Mouse (Mus musculus) spleen, adult 12 weeks (tissue): ENCODE results near the gene Bahcc1.

Source experiments
- DNase-seq: peaks from one replicate; pipeline ENCODE4 v3.0.0; 2022; ENCODE audit warnings: low spot score

Gene Bahcc1

DNA sequence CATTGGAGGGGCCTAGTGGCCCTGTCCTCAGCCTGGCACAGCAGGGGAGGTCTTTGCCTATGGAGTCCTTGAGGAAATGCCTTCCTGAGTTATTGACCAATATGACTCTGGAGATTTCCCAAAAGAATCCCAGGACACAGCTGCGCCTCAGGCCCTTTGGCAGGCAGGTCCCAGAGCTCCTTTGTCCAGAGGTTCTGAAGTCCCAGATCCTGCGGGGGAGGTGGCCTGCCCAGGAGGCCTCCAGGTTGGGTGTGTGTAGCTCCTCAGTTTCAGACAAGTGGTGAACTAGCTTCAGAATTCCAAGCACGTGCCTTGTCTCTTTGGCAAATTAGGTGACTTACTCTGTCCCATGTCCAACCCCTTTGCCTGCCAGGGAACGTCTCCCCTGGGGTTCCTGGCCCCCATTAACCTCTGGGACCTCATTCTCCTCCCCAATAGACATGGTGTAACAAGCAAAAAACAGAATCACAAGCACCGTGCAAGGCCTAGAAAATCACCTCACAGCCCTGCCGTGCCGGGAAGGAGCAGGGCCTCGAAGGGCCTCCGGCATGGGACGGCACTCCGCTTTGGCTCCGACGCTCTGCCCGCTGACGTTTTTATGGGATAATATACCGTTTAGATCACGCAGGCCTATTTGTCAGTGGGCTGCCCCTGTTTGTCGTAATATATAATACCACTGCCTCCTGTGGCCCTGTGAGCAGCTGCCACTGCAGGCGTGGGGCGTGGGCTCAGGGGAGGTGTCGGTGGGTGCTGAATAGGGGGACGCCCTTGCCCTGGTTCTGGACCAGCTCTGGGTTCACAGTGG lies 10.2 kb downstream of the Bahcc1 start:
- DNase-seq = no peak

DNA sequence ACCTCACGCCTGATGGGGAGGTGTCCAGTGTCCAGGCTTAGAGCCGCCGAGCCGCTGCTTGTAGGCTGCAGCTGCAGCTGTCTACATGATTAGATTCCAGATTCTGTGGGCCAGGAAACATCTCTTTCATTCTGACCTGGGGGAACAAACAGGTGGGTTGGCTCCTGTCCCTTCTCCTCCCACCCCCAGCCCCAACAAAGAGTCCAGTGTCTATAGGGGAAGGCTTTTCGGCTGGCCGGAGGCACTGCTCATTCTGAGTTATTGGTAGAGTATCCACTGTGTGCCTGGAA lies 10.7 kb downstream of the Bahcc1 start:
- DNase-seq = no peak

DNA sequence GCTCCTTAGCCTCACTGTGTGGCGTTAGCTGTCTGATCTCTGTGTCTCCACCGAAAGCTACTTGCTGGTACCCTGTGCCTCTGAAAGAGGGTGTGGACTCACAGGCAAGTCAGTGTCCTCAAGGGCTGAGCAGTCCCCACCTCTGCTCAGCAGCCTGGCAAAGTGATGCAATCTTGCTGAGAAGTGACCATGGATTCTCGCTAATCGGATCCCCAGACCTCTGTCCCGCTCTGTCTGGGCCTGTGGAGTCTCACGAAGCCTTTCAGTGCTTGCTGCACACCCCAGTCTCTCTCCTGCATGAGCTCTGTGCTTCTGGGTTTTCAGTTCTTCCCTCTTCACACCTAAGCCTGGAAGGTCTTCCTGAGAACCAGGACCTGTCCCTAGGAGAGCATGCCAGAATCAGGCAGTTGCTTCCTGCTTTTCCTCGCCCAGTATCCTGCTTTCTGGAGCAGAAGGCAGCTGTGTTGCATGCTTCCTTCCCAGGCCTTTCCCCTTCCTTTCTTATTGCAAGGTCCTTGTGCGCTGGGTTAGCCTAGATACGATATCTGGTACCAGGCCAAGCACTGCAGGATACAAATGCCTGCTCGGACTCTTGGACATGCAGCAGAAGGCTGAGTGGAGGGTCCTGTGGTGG lies 15.5 kb downstream of the Bahcc1 start:
- DNase-seq = no peak

DNA sequence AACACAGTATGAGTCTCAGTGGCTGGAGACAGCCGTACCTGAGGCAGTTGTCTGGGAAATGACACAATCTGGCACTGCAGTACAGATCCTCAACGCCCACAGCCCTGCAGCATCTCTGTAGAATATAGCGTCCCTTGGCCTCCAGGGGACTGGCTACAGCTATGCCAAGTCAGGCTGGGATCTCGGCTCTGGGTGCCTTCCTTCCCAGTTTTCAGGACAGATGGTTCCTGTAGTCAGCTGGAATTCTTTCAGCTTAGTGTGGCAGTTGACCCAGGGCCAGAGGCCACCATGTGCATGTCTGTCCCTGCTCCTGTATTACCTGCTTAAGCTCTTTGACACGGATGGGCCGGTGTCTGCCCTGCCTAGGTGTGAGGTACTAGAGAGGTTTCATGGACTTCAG lies 16.2 kb downstream of the Bahcc1 start:
- no peak for DNase-seq

DNA sequence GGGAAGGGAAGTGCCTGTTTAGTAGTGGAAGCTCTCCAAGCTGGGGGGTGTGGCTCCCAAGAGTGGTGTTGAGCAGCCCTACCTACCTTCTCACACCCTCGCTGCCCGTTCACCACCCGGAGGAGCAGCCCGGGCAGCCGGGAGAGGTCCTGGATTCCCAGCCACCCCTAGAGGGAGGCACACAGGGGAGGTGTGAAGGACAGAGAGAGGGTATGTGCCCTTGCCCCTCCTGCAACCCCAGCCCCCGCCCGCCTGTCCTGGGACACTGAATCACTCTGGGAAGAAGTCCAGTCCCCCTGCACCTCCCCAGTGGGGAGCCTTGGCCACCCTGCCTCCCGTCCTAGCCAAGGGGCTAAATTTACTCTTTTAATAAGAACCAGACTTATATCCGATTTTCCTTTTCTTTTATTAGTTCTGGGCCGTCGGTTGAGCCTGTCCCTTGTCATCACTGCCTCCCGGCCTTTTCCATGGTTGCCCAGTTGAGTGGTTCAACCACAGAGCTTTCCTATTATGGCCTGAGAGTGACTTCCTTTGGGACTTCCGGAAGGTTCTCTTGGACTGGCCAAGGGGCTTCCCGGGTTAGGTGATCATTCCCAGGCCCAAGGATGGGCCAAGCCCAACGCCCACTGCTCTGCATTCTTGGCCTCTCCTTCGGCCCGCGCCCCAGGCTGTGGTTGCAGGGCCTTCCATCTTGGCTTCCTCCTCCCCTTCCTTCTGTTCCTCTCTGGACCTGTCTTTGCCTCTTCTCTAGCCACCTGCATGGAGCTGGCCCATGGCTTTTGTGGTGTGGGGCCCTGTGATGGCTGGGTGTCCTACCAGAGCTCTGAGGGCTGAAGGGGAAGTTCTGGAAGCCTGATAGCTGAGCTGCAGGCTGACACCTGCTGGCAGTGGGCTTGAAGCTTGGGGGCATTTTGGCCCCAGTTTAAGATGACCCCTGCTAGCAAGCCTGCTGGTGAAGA lies 18.5 kb downstream of the Bahcc1 start:
- DNase-seq = no peak

DNA sequence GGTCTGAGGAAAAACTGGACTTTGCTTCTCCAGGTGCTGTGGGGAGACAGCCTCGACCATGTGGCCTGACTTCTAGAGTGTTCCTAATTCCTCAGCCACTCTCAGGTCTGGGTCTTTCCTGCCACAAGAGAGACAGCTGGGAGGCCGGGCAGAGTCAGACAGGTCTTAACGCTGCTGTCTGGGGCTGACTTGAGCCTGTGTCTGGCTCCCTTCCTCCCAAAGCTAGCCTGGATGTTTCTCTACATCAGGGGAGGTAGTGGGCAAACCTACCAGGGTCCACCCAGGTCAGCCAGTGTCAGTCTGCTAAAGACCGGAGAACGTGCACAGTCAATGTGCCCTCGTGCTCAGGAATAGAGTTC lies 19.2 kb downstream of the Bahcc1 start:
- no peak for DNase-seq

DNA sequence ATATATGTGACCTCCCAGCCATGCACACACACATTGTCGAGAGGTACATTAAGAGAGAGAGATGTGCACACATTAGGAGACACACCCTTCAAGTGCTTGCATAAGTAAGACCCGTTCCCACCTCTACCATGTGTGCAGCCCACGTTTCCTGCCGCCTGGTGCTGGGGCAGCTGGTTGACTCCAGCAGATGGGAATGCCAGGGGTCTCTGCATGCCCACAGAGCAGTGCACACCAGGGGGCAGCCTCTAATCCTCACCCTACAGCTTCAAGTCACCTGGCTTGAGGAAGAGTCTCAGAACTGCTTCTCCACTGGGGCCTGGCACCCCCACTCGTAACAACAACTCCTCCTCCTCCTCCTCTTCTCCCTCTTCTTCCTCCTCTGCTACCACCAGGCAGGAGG lies 19.7 kb downstream of the Bahcc1 start:
- no peak for DNase-seq

DNA sequence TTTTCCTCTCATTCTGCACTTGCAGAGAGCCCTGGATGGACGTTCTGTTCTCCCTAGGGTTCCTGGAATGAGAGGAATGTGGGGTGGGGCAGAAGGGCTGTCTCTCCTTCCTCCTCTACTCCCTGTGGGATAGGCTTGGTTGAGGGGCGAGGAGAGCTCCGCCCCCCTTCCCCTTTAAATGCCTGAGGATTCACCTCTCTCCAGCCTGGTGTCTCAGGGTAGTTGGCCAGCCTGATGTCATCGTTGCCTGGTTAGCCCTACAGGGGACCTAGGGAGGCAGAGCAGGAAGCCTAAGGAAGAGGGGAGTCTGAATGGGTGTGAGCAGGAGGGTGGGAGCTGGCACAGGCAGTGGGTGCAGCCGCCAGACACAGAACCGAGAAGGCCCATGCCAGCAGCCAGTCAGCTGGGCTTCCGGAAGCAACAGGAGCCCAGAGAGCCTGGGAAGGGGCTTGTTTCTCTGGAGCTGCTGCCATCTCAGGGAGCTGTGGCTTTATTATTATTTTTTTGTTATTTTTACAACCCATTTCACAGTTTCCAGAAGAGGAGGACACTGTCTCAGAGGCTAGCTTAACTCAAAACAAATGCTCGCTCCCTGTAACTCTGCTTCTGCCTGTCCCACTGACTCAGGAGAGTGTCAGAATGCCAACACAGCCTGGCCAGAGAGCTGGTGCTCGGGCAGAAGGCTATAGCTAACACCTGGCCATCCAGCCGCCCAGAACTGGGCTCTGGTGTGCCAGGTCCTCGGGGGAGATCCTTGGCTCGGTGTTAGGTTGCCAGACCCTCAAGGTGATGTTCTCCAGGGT lies 20.3 kb downstream of the Bahcc1 start:
- DNase-seq = no peak

DNA sequence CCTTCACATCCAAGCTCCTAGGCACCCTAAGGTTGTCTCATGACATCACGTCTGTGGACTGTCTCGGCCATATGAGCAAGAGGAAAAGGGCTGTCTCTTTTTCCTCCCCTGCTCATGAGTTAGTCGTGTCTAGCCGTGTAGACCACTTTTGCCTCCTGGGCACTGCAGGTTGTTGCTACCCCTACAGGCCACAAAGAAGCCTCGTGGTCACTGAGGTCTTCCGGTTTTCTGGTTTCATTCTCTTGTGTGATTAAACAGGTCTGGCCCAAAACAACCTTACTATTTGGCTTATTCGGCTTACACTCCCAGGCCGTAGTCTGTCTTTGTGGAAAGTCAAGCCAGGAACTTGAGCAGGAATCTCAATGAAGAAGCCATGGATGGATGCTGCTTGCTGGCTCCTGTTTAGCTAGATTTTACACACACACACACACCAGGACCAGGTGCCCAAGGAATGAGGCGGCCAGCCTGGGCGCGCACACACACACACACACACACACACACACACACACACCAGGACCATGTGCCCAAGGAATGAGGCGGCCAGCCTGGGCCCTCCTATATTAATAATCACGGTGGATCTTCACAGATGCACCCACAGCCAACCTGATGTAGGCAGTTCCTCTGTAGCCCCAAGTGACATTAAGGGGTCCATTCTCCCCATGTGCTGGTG lies 21.0 kb downstream of the Bahcc1 start:
- DNase-seq = no peak

DNA sequence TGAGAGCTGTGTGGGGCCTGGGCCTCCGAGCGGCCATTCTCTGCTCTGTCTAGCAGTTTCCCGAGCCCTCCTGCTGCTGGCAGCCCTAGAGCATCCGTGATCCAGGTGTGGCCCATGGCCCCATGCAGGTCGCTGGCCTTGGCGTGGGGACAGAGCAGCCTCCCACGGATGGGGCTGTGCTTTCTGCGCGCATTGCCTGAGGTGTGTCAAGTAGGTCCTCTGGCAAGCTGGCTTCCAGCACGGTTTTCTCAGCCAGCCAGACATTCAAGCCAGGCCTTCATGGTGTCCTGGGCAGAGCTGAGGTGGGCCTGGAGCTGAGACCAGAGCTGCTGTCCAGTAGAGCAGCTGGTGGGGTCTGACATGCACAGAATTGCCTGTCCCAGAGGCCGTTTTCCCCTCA lies 21.7 kb downstream of the Bahcc1 start:
- DNase-seq = no peak

DNA sequence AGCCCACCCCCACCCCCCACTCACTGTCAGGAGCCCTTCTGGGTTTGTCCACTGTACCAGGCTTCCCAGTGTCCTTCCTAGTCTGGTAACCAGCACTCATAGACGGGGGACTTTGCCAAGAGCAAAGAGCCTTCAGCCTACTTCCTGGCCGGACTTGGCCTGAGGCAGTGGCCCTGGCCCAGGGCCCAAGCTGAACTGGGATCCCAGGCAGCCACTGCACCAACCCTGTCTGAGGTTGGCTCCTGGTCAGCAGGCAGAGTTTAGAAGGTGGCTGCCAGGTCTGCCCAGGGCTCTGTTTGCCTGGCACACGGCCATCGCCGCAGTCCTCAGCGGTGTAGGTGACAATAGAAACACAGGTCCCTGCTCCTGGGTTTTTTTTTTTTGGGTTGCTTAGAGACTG lies 22.3 kb downstream of the Bahcc1 start:
- DNase-seq = no peak

DNA sequence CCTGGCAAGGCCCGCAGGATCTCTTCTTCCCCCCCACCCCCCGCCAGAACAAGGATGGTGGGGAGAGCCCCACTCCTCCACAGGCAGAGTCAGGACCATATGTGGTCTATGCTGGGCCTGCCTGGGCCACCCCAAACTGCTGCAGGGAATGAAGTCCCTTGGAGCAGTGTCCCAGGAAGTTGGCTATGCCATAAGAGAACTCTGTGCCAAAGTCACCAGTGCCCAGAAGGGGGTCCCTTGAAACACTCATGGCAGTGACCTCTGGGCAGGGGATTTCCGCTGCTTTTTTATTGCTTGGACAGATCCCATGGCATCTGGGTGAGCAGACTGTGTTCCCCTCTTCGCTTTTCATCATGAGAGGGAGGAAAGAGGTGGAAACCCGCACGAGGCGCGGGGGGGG lies 22.8 kb downstream of the Bahcc1 start:
- DNase-seq = no peak

DNA sequence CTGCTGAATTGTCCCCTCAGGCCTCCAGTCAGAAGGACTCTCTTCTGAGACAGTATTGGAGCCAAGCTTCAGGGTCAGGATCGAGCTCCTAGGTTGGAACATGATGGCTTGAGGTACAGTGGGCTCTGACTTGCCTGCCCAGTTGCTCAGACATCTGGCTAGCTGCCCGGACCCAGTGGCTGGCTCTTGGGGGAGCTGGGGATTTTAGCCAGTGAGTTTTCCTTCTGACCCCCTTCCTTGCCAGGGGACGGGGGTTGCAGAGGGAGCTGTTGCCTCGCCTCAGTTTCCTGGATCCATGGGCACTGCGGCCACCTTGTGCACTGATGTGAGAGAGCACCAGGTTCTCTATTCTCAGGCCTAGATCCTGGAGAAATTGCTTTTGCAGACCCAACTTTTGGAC lies 23.4 kb downstream of the Bahcc1 start:
- no peak for DNase-seq

DNA sequence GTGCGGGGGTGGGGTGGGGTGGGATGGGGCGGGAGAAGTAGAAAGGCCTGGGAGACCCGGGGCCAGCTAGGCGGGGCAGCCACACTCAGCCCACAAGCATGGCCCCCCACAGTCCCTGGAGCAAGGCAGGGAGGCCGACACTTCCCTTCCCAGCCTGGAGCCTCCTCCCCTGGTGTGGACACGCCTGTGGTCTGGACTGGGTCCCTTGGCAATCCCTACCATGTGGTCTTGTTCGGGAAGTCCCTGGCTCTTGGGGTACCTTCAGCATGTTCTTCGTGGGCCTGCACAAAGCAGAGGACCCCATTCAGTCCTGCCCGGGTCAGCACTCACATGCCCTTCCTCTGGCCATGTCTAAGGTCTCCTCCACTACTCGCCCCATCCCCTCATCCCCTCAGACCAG lies 23.8 kb downstream of the Bahcc1 start:
- no peak for DNase-seq

DNA sequence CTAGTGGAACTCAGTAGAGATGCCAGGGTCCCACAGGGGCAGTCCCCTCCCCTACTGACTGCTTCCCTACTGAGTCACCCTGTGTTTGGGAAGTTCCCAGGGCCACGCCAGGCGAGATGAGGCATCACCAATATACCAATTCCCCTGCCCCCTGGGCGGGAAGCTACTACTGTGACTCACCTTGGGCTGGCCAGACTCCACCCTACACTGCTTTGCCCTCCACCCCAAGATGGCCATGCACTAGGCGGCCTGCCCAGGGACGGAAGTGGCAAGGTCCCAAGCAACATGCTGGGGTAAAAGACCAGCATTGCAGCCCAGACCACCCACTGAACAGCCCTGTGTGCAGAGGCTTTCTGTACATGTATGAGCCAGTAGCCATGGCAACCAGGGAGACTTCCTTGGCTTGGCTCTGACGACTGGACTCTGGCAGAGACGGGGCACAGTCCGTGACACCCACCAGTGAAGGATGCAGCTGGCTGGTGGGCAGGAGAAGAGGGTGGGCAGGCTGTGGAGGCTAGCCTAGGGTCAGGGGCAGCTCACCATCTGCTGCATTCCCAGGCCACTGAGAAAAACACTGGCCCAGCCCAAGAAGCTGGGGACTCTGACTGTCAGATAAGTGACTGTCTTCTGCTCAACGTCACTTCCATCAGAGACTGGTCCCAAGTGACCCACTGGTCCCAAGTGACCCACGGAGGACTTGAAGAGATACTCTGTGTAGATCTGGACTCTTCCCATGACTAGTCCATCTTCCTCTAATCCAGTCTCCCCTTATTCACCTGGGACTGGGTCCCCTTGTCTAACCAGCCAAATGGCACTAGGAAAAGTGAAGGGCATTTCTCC lies 24.5 kb downstream of the Bahcc1 start:
- no peak for DNase-seq

DNA sequence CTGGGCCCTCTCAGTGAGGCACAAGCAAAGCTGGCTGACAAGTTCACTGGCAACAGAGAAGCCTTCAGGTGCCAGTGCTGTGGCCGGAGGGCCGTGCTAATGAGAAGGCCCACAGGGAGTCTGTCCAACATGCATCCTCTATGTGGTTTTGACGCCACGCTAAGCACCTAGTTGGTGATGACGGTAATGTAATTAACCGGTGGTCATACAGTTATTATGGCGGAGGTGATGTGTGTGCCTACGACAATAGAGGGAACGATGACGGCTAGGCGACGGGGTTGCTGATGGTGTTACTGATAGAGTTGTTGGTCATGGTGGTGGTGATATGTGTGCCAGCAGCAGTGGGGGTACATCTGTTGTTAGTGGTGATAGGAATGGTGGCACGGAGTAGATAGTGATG lies 25.2 kb downstream of the Bahcc1 start:
- DNase-seq = no peak

DNA sequence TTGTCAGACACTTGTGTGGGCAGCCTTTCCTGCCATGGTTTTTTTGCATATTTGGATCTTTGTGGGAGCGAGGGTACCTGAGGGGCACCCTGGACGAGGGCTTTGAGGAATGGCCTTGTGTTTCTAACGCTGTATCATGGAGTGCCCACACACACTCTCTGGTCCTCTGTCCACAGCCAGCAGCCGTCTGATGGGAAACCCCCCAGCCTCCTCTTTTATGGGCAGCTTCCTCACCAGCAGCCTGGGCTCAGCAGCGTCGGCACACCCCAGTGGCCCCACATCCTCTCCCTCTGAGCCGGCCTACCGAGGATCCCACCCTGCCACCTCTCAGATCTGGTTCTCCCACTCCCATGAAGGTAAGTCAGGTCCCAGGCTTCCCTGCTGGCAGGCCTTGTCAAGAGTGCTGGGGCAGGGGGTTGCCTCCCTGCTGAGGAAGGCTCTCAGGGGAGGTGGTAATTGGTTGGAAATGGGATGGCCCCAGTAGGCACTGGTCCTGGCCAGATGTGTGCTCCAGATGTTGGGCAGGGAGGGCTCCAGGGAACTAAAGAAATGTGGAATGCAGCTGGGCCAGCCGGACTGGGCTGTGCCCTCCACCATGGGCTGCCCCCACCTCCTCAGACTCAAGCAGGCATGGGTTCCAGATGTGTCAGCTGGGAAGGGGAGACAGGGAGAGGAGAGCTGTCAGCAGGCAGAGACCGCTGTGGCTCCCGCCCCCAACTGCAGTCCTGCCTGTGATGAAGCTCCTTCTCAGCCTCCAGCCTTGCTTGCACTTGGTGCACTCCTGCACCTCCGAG lies 26.3 kb downstream of the Bahcc1 start:
- DNase-seq = no peak

DNA sequence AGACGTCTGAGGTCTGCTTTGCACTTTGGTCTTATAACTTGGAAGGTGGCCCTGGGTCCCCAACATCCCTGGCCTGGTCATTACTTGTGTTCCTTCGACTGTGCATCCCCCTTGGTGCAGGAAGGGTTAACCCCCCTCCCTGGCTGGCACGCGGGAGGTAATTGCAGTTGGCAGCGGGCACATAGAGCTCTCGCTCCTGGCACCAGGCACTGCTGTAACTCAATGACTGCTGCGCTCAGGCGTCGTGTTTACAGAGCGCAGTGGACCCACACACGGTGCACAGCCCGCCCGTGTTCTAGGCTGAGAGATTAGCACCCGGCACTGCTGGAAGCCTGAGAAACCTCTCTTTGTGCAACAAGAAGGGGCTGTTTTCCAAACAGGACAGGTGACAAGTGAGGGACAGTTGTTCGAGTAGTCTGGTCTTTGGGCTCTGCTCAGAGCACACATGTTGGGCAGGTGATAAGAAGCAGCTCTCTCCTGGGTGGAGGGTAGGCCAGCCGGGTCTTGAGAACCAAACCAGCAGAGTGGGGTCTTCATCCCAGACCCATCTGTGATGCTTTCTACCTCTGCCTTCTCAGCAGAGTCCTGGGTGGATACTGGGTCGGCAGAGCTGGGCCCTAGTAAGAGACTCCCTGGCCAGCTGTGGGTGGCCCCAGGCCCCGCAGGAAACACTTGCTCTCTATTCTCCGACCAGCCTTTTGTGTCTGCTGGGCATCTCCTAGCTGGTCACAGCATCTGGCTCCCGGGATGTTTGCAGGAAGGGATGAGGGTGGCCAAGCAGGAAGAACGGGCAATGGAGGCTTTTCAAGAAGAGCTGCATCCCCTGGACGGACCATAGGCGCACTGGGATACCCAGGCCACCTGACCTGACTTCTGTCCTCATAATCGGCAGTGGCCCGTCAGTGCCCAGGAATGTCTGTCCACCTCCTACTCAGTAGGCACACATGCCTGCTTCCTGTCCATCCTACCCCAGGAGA lies 27.3 kb downstream of the Bahcc1 start:
- no peak for DNase-seq

DNA sequence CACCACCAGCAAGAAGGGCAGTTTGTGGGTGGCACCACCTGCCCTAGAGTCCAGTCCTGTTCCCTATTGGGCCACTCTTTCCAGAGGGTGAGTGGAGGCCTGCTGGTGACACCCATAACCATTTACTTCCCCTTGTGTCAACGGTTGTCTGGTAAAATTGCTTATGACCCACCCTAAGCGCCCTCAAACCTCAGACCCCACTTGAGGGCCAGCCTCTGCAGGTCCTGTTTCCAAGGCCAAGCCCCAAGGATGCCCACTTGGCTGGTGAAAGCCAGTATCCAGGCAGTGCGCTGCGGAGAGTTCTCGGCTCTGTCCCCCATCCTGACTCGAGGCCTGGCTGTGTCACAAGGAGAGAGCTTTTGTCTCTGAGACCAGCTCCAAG lies 28.0 kb downstream of the Bahcc1 start:
- DNase-seq = no peak
